In the genomic region with DNA sequence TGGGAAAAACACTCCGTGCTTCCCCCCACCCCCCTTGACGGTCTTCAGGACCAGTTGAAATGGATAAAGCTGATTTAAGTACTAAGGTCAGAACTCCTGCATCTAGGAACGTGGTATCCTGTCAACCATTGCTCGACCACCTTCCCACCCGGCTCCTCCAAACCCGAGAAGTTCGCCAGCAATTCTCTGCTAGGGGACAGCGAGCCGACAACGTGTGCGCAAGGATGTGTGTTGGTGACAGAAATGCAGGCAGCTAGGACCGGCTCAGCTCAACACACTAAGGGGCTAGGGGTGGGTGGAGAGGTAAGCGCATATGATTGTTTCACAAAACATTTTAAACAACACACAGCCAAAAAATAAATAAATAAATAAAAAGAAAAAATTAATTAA, we compare ENCODE assay signal across 9 mouse cellular contexts. TPM values are rescaled to one million over a fixed set of nuclear protein-coding genes. Genes with fewer than 3 reads are reported as not detected.
DNase-seq lines count a peak whose midpoint lies in the region; ATAC-seq and TF ChIP-seq lines count a peak whose summit lies in the region.
"Had no signal": no experiment of that assay in that cellular context is flagged by ENCODE, and none has a peak within 500 bp of the region (broad histone marks: within the 10 kb centered on the region; RNA-seq: fewer than 3 reads in every experiment).

No protein-coding gene starts in this region.

- H3K4me1 ChIP-seq in forebrain, embryonic 12.5 days, result peaks cover 46% of the 10 kb centered on the region
- H3K4me1 ChIP-seq in hindbrain, embryonic 13.5 days (replicated peaks), result peaks cover 43% of the 10 kb centered on the region
- H3K4me1 ChIP-seq in limb, embryonic 11.5 days (ENCODE audit: control insufficient read depth, insufficient read depth, low read length), result peaks cover 4% of the 10 kb centered on the region; the same call in 1 of the 2 replicates
- H3K4me1 ChIP-seq in midbrain, embryonic 14.5 days (ENCODE audit: control insufficient read depth, insufficient read depth, low read length), result peaks cover 35% of the 10 kb centered on the region
- peaks cover 25% of the 10 kb centered on the region for H3K4me1 ChIP-seq in thymus, adult 2 months (replicated peaks; ENCODE audit: control insufficient read depth, insufficient read depth, low read length)

- under 1% methylated on average over 13 of the region's 13 CpGs for WGBS in forebrain, embryonic 12.5 days
- WGBS in hindbrain, embryonic 13.5 days, result under 1% methylated on average over 13 of the region's 13 CpGs
- under 1% methylated on average over 13 of the region's 13 CpGs for WGBS in limb, embryonic 11.5 days
- WGBS in midbrain, embryonic 14.5 days, result 0% methylated on average over 13 of the region's 13 CpGs
- whole genome bisulfite sequencing in thymus, adult 2 months, result 2% methylated on average over 13 of the region's 13 CpGs

- no peaks in the 10 kb centered on the region for H3K27me3 ChIP-seq in forebrain, embryonic 12.5 days
- H3K27me3 ChIP-seq in hindbrain, embryonic 13.5 days, result no peaks in the 10 kb centered on the region
- no peaks in the 10 kb centered on the region for H3K27me3 ChIP-seq in limb, embryonic 11.5 days (ENCODE audit: control insufficient read depth, insufficient read depth, low read length)
- H3K27me3 ChIP-seq in midbrain, embryonic 14.5 days (ENCODE audit: control insufficient read depth, insufficient read depth, low read length), result no peaks in the 10 kb centered on the region
- H3K27me3 ChIP-seq in thymus, adult 2 months (ENCODE audit: control insufficient read depth, insufficient read depth, low read length), result no peaks in the 10 kb centered on the region

- DNase-seq in cerebellum, adult 11 months, result peak; percentile 54
- DNase-seq in adrenal gland, postnatal 25 days, result peak; percentile 24
- DNase-seq in limb, embryonic 11.5 days (ENCODE audit: low spot score), result peak; percentile 51
- DNase-seq in midbrain, embryonic 14.5 days, result peak; percentile 77
- DNase-seq in thymus, adult 2 months, result peak; percentile 50

- peak overlapping the region; percentile 100 for H3K27ac ChIP-seq in forebrain, embryonic 12.5 days
- H3K27ac ChIP-seq in hindbrain, embryonic 13.5 days, result peak overlapping the region; percentile 100
- H3K27ac ChIP-seq in limb, embryonic 11.5 days (replicated peaks; ENCODE audit: low read depth, low read length), result no peak overlapping the region
- peak overlapping the region; percentile 100 for H3K27ac ChIP-seq in midbrain, embryonic 14.5 days (replicated peaks; ENCODE audit: low read depth, low read length)
- peak overlapping the region; percentile 87 for H3K27ac ChIP-seq in thymus, adult 2 months (ENCODE audit: control insufficient read depth, insufficient read depth, low read length)

- H3K4me3 ChIP-seq in forebrain, embryonic 12.5 days (replicated peaks), result peak overlapping the region; percentile 72
- peak overlapping the region; percentile 63 for H3K4me3 ChIP-seq in hindbrain, embryonic 13.5 days
- peak overlapping the region; percentile 77 for H3K4me3 ChIP-seq in limb, embryonic 11.5 days (ENCODE audit: low read depth, low read length)
- H3K4me3 ChIP-seq in midbrain, embryonic 14.5 days (replicated peaks; ENCODE audit: low read depth, low read length), result peak overlapping the region; percentile 84
- H3K4me3 ChIP-seq in thymus, adult 2 months (ENCODE audit: control insufficient read depth, insufficient read depth, low read length), result peak overlapping the region; percentile 62

- no peak for TF ChIP-seq POLR2A in thymus, adult 2 months (IDR thresholded peaks at IDR 0.05; ENCODE audit: control insufficient read depth, extremely low read depth, insufficient read depth, low read length, poor library complexity)

- peak overlapping the region; percentile 66 for H3K4me2 ChIP-seq in forebrain, embryonic 12.5 days
- H3K4me2 ChIP-seq in hindbrain, embryonic 13.5 days, result peak overlapping the region; percentile 80
- H3K4me2 ChIP-seq in limb, embryonic 11.5 days (ENCODE audit: low read depth, severe bottlenecking), result peak overlapping the region; percentile 62
- H3K4me2 ChIP-seq in midbrain, embryonic 14.5 days (ENCODE audit: low read length), result peak overlapping the region; percentile 59

- no peaks in the 10 kb centered on the region for H3K9me3 ChIP-seq in forebrain, embryonic 12.5 days
- no peaks in the 10 kb centered on the region for H3K9me3 ChIP-seq in hindbrain, embryonic 13.5 days
- no peaks in the 10 kb centered on the region for H3K9me3 ChIP-seq in limb, embryonic 11.5 days (ENCODE audit: control insufficient read depth, low read length)
- no peaks in the 10 kb centered on the region for H3K9me3 ChIP-seq in midbrain, embryonic 14.5 days (ENCODE audit: control insufficient read depth, low read length)
- H3K9me3 ChIP-seq: G1E had no signal

- TF ChIP-seq CTCF in thymus, adult 2 months (IDR thresholded peaks at IDR 0.05; ENCODE audit: borderline replicate concordance, control insufficient read depth, extremely low read depth, insufficient read depth, low read length, poor library complexity), result no peak

- ATAC-seq in cerebellum, adult (ENCODE audit: insufficient number of reproducible peaks, low FRiP score, low TSS enrichment), result no peak
- no peak for ATAC-seq in forebrain, embryonic 12.5 days (ENCODE audit: low FRiP score)
- no peak for ATAC-seq in hindbrain, embryonic 13.5 days (ENCODE audit: low FRiP score)
- ATAC-seq in limb, embryonic 11.5 days (ENCODE audit: insufficient number of reproducible peaks, low FRiP score, low TSS enrichment, low read depth), result no peak
- ATAC-seq in midbrain, embryonic 14.5 days (ENCODE audit: low FRiP score, low TSS enrichment), result no peak

- no peaks in the 10 kb centered on the region for H3K36me3 ChIP-seq in forebrain, embryonic 12.5 days (replicated peaks)
- no peaks in the 10 kb centered on the region for H3K36me3 ChIP-seq in hindbrain, embryonic 13.5 days
- no peaks in the 10 kb centered on the region for H3K36me3 ChIP-seq in limb, embryonic 11.5 days (ENCODE audit: control insufficient read depth, insufficient read depth, low read length)
- H3K36me3 ChIP-seq in midbrain, embryonic 14.5 days (ENCODE audit: control insufficient read depth, insufficient read depth, low read length), result no peaks in the 10 kb centered on the region
- no peaks in the 10 kb centered on the region for H3K36me3 ChIP-seq in thymus, adult 2 months (ENCODE audit: control insufficient read depth, insufficient read depth, low read length)
- H3K36me3 ChIP-seq: G1E had no signal

- peak overlapping the region; percentile 98 for H3K9ac ChIP-seq in forebrain, embryonic 12.5 days
- peak overlapping the region; percentile 96 for H3K9ac ChIP-seq in hindbrain, embryonic 13.5 days
- H3K9ac ChIP-seq in limb, embryonic 11.5 days (ENCODE audit: low read length), result peak overlapping the region; percentile 68
- H3K9ac ChIP-seq in midbrain, embryonic 14.5 days (replicated peaks; ENCODE audit: low read length), result peak overlapping the region; percentile 100

RNA-seq across cellular contexts. Expression of gene Klf7, which starts 1.7 kb away (rescaled TPM):
- 18.6 and 23.3 TPM in 2 replicates for total RNA-seq in adrenal gland, postnatal 25 days (2021)
- 40.7 and 46.9 TPM in 2 replicates for polyA plus RNA-seq in forebrain, embryonic 12.5 days (2016; fragmentation: Nextera tagmentation; extraction: Ambion mirVana)
- 93.3 and 100 TPM in 2 replicates for polyA plus RNA-seq in hindbrain, embryonic 13.5 days (2015; fragmentation: Nextera tagmentation; extraction: Ambion mirVana)
- 9.7 and 13.1 TPM in 2 replicates for polyA plus RNA-seq in limb, embryonic 11.5 days (2014; fragmentation: Nextera tagmentation; extraction: Ambion mirVana)
- polyA plus RNA-seq in midbrain, embryonic 14.5 days (2014; fragmentation: Nextera tagmentation; extraction: Ambion mirVana), result 86.1 and 95.5 TPM in 2 replicates
- 31.7 and 36.3 TPM in 2 replicates for polyA plus RNA-seq in thymus, adult 2 months (2012; rRNA removed)
- polyA plus RNA-seq: G1E had no signal

Comparison
In these comparisons a context has a peak if more than half of its experiments do, and no peak if none do; other contexts are left out.
1. DNase-seq: peak in every context shown above with its lines; median percentile 77 in midbrain, embryonic 14.5 days; 54 in cerebellum, adult 11 months; 51 in limb, embryonic 11.5 days; 50 in thymus, adult 2 months; 24 in adrenal gland, postnatal 25 days.